Mouse (Mus musculus) thymus, adult 2 months (tissue): Measurements from ENCODE around the gene Pth2.

Experiments used
- CTCF ChIP-seq: fragments of 200-500 bp; IDR thresholded peaks from 2 replicates; pipeline ENCODE4 v1.5.1; 2012; ENCODE audit warnings: mild to moderate bottlenecking, control low read depth, low read length, moderate library complexity, borderline replicate concordance; ENCODE audit not compliant: control insufficient read depth, poor library complexity, insufficient read depth; ENCODE audit errors: extremely low read depth
- POLR2A ChIP-seq: fragments of 200-500 bp; IDR thresholded peaks from 2 replicates; pipeline ENCODE4 v1.6.1; 2012; ENCODE audit warnings: mild to moderate bottlenecking, low read length, control low read depth, moderate library complexity; ENCODE audit not compliant: control insufficient read depth, poor library complexity, insufficient read depth; ENCODE audit errors: extremely low read depth

- TF ChIP-seq POLR2A = no peak
- no peak for TF ChIP-seq CTCF
Measured at GRCm38 (mm10) chr7:45231192-45231591, 50.4 kb downstream of the Pth2 start.
